Comparison of ENCODE assay signal across 21 mouse cellular contexts in genomic region chr11:22813427-22813826, GRCm38 (mm10). TPM values are rescaled to one million over a fixed set of nuclear protein-coding genes. Genes with fewer than 3 reads are reported as not detected.
A peak's percentile ranks its signal among the peaks of the same experiment; 100 is the strongest.
DNase-seq lines count a peak whose midpoint lies in the region; ATAC-seq and TF ChIP-seq lines count a peak whose summit lies in the region.
"Had no signal": no experiment of that assay in that cellular context is flagged by ENCODE, and none has a peak within 500 bp of the region (broad histone marks: within the 10 kb centered on the region; RNA-seq: fewer than 3 reads in every experiment).

No protein-coding gene starts in this region.

- no peaks in the 10 kb centered on the region for H3K9me3 ChIP-seq in heart, embryonic 15.5 days (replicated peaks)
- no peaks in the 10 kb centered on the region for H3K9me3 ChIP-seq in heart, embryonic 12.5 days (replicated peaks)
- no peaks in the 10 kb centered on the region for H3K9me3 ChIP-seq in CH12.LX (replicated peaks; ENCODE audit: low read length)
- H3K9me3 ChIP-seq in liver, embryonic 16.5 days (replicated peaks; ENCODE audit: control insufficient read depth, low read length): no peaks in the 10 kb centered on the region
- H3K9me3 ChIP-seq: limb, embryonic 12.5 days; lung, embryonic 15.5 days; midbrain, embryonic 10.5 days had no signal

- intact Hi-C loops in gastrocnemius, adult 2 months (cut with DNase I): no loop called here

- H3K4me1 ChIP-seq in heart, embryonic 15.5 days (replicated peaks): peaks cover 10% of the 10 kb centered on the region
- H3K4me1 ChIP-seq in heart, embryonic 12.5 days (replicated peaks): peaks cover 17% of the 10 kb centered on the region
- peaks cover 55 to 90% of the 10 kb centered on the region in 2 experiments for H3K4me1 ChIP-seq in CH12.LX (ENCODE audit: control insufficient read depth in 1 of 2, insufficient read depth in 2 of 2)
- peaks cover 17% of the 10 kb centered on the region for H3K4me1 ChIP-seq in liver, embryonic 16.5 days (ENCODE audit: control insufficient read depth, low read depth, low read length)
- H3K4me1 ChIP-seq: limb, embryonic 12.5 days; lung, embryonic 15.5 days; midbrain, embryonic 10.5 days had no signal

- no peak for ATAC-seq in heart, embryonic 15.5 days (replicated peaks; ENCODE audit: insufficient number of reproducible peaks, insufficient read depth, low FRiP score, low read depth)
- no peak; the same call in 1 of the 2 replicates for ATAC-seq in heart, embryonic 12.5 days (ENCODE audit: insufficient number of reproducible peaks, low FRiP score)
- ATAC-seq in liver, embryonic 16.5 days (ENCODE audit: low read depth): peak; percentile 55; the same call in 1 of the 2 replicates
- ATAC-seq: forebrain, postnatal 0 days; intestine, postnatal 0 days had no signal

- H3K4me3 ChIP-seq in heart, embryonic 15.5 days: no peak overlapping the region
- no peak overlapping the region for H3K4me3 ChIP-seq in heart, embryonic 12.5 days
- peak overlapping the region; percentile 34 to 45 (median 42) for H3K4me3 ChIP-seq in CH12.LX (replicated peaks in 1 of 3; ENCODE audit: low read depth in 2 of 3, low read length in 2 of 3, poor library complexity in 1 of 3)
- no peak overlapping the region for H3K4me3 ChIP-seq in liver, embryonic 16.5 days (ENCODE audit: low read depth, low read length)
- H3K4me3 ChIP-seq in gastrocnemius, adult 2 months: no peak overlapping the region
- H3K4me3 ChIP-seq: erythroblast, embryonic 14.5 days; heart, adult 2 months; limb, embryonic 12.5 days; lung, embryonic 15.5 days; midbrain, embryonic 10.5 days had no signal

- in situ Hi-C loops in CH12.LX (cut with MboI; ENCODE audit: low pct_ligation_motif_present, low pct_unique_long_range_greater_than_20kb, low sequenced_read_pairs): no loop called here

- no peak for TF ChIP-seq POLR2A in CH12.LX (IDR thresholded peaks at IDR 0.05; ENCODE audit: low read depth, low read length)

- H3K79me2 ChIP-seq in CH12.LX (replicated peaks; ENCODE audit: control insufficient read depth, extremely low read depth, insufficient read depth, poor library complexity, severe bottlenecking): no peaks in the 10 kb centered on the region

- H3K27ac ChIP-seq in heart, embryonic 15.5 days: peak overlapping the region; percentile 44; the same call in 1 of the 2 replicates
- H3K27ac ChIP-seq in heart, embryonic 12.5 days (ENCODE audit: poor library complexity, severe bottlenecking): no peak overlapping the region
- H3K27ac ChIP-seq in CH12.LX (ENCODE audit: insufficient read depth, low read depth): peak overlapping the region; percentile 97
- peak overlapping the region; percentile 26 for H3K27ac ChIP-seq in liver, embryonic 16.5 days (ENCODE audit: low read length)
- no peak overlapping the region for H3K27ac ChIP-seq in gastrocnemius, adult 2 months
- H3K27ac ChIP-seq: heart, adult 2 months; hindbrain, embryonic 14.5 days; kidney, postnatal 0 days; limb, embryonic 12.5 days; lung, embryonic 15.5 days; midbrain, embryonic 10.5 days had no signal

- WGBS in heart, embryonic 15.5 days: 47% methylated on average over 3 of the region's 3 CpGs
- WGBS in heart, embryonic 12.5 days: 49% methylated on average over 3 of the region's 3 CpGs
- WGBS in liver, embryonic 16.5 days (ENCODE audit: insufficient replicate concordance): 13% methylated on average over 3 of the region's 3 CpGs

- no peak; the same call in 1 of the 2 replicates for TF ChIP-seq RAD21 in CH12.LX (IDR thresholded peaks at IDR 0.05; ENCODE audit: low read depth, low read length)

- H3K27me3 ChIP-seq in heart, embryonic 15.5 days: no peaks in the 10 kb centered on the region
- H3K27me3 ChIP-seq in heart, embryonic 12.5 days (replicated peaks): no peaks in the 10 kb centered on the region
- H3K27me3 ChIP-seq in CH12.LX (replicated peaks): no peaks in the 10 kb centered on the region
- no peaks in the 10 kb centered on the region for H3K27me3 ChIP-seq in liver, embryonic 16.5 days (ENCODE audit: control insufficient read depth, insufficient read depth, low read depth, low read length)
- H3K27me3 ChIP-seq: limb, embryonic 12.5 days; lung, embryonic 15.5 days had no signal

- no peak for DNase-seq in CH12.LX (ENCODE audit: extremely low read depth)
- peak; percentile 16 for DNase-seq in c-Kit-positive CD71-positive TER-119-positive erythroid progenitor cells, embryonic 14.5 days (ENCODE audit: low spot score)
- no peak for DNase-seq in lung, postnatal 4 days
- DNase-seq in gastrocnemius, adult 2 months: no peak
- DNase-seq in lung, postnatal 36 days: no peak
- DNase-seq: adrenal gland, adult 2 months; cerebellum, adult 2 months; forebrain, postnatal 0 days; heart, postnatal 10 days; right cerebral cortex, postnatal 25 days had no signal

- no peak for TF ChIP-seq EP300 in CH12.LX (IDR thresholded peaks at IDR 0.05; ENCODE audit: low read length)

- dilution Hi-C loops in CH12.LX (cut with MboI; ENCODE audit: extremely low pct_ligation_motif_present, extremely low pct_unique_long_range_greater_than_20kb, low sequenced_read_pairs): no loop called here

- no peak overlapping the region for H3K9ac ChIP-seq in heart, embryonic 15.5 days
- H3K9ac ChIP-seq in heart, embryonic 12.5 days: no peak overlapping the region
- H3K9ac ChIP-seq in CH12.LX (ENCODE audit: insufficient read depth, low read depth): peak overlapping the region; percentile 65
- no peak overlapping the region for H3K9ac ChIP-seq in liver, embryonic 16.5 days (ENCODE audit: low read depth, low read length)
- H3K9ac ChIP-seq: forebrain, postnatal 0 days; hindbrain, embryonic 14.5 days; limb, embryonic 12.5 days; lung, embryonic 15.5 days had no signal

- H3K36me3 ChIP-seq in heart, embryonic 15.5 days: no peaks in the 10 kb centered on the region
- H3K36me3 ChIP-seq in heart, embryonic 12.5 days: no peaks in the 10 kb centered on the region
- H3K36me3 ChIP-seq in CH12.LX (replicated peaks in 1 of 2; ENCODE audit: control insufficient read depth in 1 of 2, insufficient read depth in 1 of 2, low read length in 1 of 2): peaks cover 0 to 12% of the 10 kb centered on the region in 2 experiments
- no peaks in the 10 kb centered on the region for H3K36me3 ChIP-seq in liver, embryonic 16.5 days (ENCODE audit: control insufficient read depth, insufficient read depth)
- H3K36me3 ChIP-seq: limb, embryonic 12.5 days; lung, embryonic 15.5 days; midbrain, embryonic 10.5 days had no signal

- TF ChIP-seq CTCF in CH12.LX (conservative IDR thresholded peaks at IDR 0.05 in 1 of 2, IDR thresholded peaks at IDR 0.05 in 1 of 2; ENCODE audit: low read depth in 2 of 2, low read length in 2 of 2): no peak
- no peak for TF ChIP-seq CTCF in gastrocnemius, adult 2 months (IDR thresholded peaks at IDR 0.05)

- H3K4me2 ChIP-seq in heart, embryonic 15.5 days: no peak overlapping the region
- H3K4me2 ChIP-seq in heart, embryonic 12.5 days: no peak overlapping the region
- H3K4me2 ChIP-seq in CH12.LX (ENCODE audit: insufficient read depth, low read depth, poor library complexity, severe bottlenecking): peak overlapping the region; percentile 68
- H3K4me2 ChIP-seq in liver, embryonic 16.5 days (ENCODE audit: low read depth, low read length): no peak overlapping the region
- H3K4me2 ChIP-seq: hindbrain, embryonic 14.5 days; limb, embryonic 12.5 days; lung, embryonic 15.5 days had no signal

TF ChIP-seq in CH12.LX, 34 proteins besides CTCF, POLR2A, EP300 and RAD21:
- TF ChIP-seq USF1 (IDR thresholded peaks at IDR 0.05; ENCODE audit: low read depth, low read length): peak; percentile 38
- peak; percentile 73; the same call in 1 of the 2 replicates for TF ChIP-seq BHLHE40 (IDR thresholded peaks at IDR 0.05; ENCODE audit: low read depth, low read length)
- peak; percentile 57; the same call in 1 of the 2 replicates for TF ChIP-seq MAX (IDR thresholded peaks at IDR 0.05; ENCODE audit: low read length)
- TF ChIP-seq ZC3H11A (IDR thresholded peaks at IDR 0.05; ENCODE audit: low read depth, low read length): no peak
- TF ChIP-seq ETS1 (conservative IDR thresholded peaks at IDR 0.05; ENCODE audit: low read depth, low read length): no peak
- no peak for TF ChIP-seq MYC (IDR thresholded peaks at IDR 0.05; ENCODE audit: low read depth, low read length)
- no peak for TF ChIP-seq ZNF384 (IDR thresholded peaks at IDR 0.05; ENCODE audit: low read depth, low read length)
- no peak for TF ChIP-seq GABPA (IDR thresholded peaks at IDR 0.05; ENCODE audit: insufficient replicate concordance, low read depth, low read length)
TF ChIP-seq in CH12.LX: peak in this region for 3.

RNA-seq across cellular contexts. Expression of gene B3gnt2, which starts 47.3 kb away (rescaled TPM):
- 6.5 and 6.9 TPM in 2 replicates for polyA plus RNA-seq in heart, embryonic 15.5 days (2015; fragmentation: Nextera tagmentation; extraction: Ambion mirVana)
- polyA plus RNA-seq in heart, embryonic 12.5 days (2016; fragmentation: Nextera tagmentation; extraction: Ambion mirVana): 3.3 and 5.3 TPM in 2 replicates
- total RNA-seq in CH12.LX (2012; rRNA removed): 74.6 and 77.4 TPM in 2 replicates
- total RNA-seq in CH12.LX (2014; rRNA removed): 62.2 and 75.2 TPM in 2 replicates
- 96.0 and 111 TPM in 2 replicates for polyA plus RNA-seq in CH12.LX (2012; ENCODE audit: insufficient read length, low read depth)
- polyA plus RNA-seq in liver, embryonic 16.5 days (2015; fragmentation: Nextera tagmentation; extraction: Ambion mirVana): 4.4 and 6.6 TPM in 2 replicates
- total RNA-seq in gastrocnemius, adult 2 months (2021): 1 to 10 TPM; 1.6 to 2.1 TPM

Comparison
In these comparisons a context has a peak if more than half of its experiments do, and no peak if none do; other contexts are left out.
1. H3K27ac ChIP-seq: peak in heart, embryonic 15.5 days (single experiment), CH12.LX (single experiment) and liver, embryonic 16.5 days (single experiment); none in heart, embryonic 12.5 days (single experiment) and gastrocnemius, adult 2 months (single experiment).
2. H3K4me3 ChIP-seq: peak in CH12.LX (3 of 3); none in heart, embryonic 15.5 days (single experiment), heart, embryonic 12.5 days (single experiment), liver, embryonic 16.5 days (single experiment) and gastrocnemius, adult 2 months (single experiment).
3. RNA of gene B3gnt2, which starts 47.3 kb away (polyA plus RNA-seq): 96.0 to 111 TPM in CH12.LX; 4.4 to 6.6 TPM in liver, embryonic 16.5 days, 6.5 to 6.9 TPM in heart, embryonic 15.5 days and 3.3 to 5.3 TPM in heart, embryonic 12.5 days; every median in the first group is over 10 times any median in the second.